Mouse (Mus musculus) liver, adult (tissue): ENCODE results near the gene Plpp1.

Source experiments
- GATA4 ChIP-seq: IDR thresholded peaks from 2 replicates; pipeline ENCODE4 v1.6.1; 2014; ENCODE audit warnings: mild to moderate bottlenecking, low read length; ENCODE audit not compliant: insufficient replicate concordance

The Plpp1 gene

DNA sequence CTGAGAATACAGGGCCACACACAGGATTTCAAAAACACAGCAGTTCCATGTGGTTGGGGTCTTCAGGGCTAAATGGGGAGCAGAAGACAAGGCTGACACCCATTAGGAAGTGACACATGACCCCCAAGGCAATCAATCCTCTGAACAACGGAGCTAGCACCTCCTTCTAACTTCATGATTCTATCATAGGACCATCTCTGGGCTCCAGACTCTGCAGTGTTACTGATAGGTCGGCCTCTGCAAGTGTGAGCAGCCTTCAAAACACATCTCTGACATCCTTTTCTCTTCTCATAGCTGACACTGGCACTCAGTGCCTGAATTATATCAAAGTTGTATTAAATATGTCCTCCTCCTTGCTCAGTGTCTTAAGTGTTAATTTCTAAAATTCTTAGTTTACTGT, 32.0 kb downstream of the Plpp1 start:
- no peak for TF ChIP-seq GATA4

- TF ChIP-seq GATA4 = no peak
Measured at GRCm38 (mm10) chr13:112833253-112833894, 32.8 kb downstream of the Plpp1 start.

DNA sequence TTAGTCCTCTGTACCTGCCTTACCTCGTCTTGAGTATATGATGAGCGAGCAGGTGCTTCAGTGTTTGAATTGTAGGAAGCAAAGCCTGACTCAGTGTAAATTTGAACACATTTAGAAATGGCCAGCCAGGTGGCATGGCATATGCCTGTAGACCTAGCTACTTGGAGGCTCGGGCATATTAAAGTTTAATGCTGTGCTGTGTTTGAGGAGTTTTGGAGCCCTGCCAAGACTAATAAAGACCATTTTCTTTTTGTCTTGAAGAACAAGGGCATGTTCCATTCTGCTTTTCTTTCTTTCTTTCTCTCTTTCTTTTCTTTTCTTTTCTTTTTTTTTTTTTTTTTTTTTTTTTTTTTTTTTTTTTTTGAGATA, 33.3 kb downstream of the Plpp1 start:
- TF ChIP-seq GATA4 = no peak

- TF ChIP-seq GATA4 = no peak
Measured at GRCm38 (mm10) chr13:112835113-112835512, 34.5 kb downstream of the Plpp1 start.

DNA sequence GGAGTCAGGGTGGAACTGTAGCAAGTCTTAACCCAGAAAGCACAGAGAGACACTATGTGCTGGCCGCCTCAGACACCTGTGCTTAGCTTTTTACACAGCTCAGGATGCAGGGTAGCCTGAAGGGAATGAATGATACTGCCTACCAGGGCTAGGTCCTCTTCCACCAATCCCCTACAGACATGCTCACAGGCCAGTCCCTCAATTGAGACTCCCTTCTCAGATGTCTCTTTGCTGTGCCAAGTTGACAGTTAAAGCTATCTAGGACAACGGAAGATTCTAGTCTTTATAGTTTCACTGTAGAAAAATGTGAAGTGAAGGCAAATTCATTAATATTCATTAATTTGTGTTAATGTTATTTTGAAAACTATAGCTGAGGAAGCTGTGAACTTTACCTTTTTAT, 36.4 kb downstream of the Plpp1 start:
- TF ChIP-seq GATA4 = no peak

DNA sequence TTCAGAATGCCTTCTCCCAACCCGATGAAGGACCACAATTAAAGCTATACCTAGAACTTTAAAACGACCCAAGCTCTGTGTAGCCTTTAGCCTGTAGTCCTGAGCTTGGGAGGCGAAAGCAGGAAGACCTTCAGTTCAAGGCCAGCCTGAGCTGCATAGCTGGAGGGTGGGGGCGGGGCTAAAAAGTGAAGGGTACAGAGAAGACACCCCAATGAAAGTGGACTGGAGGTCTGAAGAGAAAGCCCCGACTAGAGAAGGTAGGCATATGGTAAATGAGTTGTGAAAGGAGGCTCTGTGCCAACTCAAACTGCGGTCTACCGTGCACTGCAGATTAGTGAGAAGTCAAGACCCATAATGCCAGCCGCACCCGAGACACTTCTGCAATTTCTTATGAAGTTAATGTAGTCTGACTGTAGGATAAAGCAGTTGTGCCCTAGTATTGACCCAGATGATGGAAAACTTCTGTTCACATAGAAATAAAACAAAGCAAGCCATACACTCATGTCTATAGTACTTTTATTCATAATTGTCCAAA, 37.1 kb downstream of the Plpp1 start:
- no peak for TF ChIP-seq GATA4

- TF ChIP-seq GATA4 = no peak
Measured at GRCm38 (mm10) chr13:112838562-112839232, 38.1 kb downstream of the Plpp1 start.

GRCm38 (mm10) chr13:112840241-112841087, 39.9 kb downstream of the Plpp1 start:
- TF ChIP-seq GATA4 = no peak

GRCm38 (mm10) chr13:112845931-112846330, 45.3 kb downstream of the Plpp1 start:
- TF ChIP-seq GATA4 = no peak

- no peak for TF ChIP-seq GATA4
Measured at GRCm38 (mm10) chr13:112853710-112854316, 53.2 kb downstream of the Plpp1 start.

- no peak for TF ChIP-seq GATA4
Measured at GRCm38 (mm10) chr13:112854402-112854801, 53.8 kb downstream of the Plpp1 start.

DNA sequence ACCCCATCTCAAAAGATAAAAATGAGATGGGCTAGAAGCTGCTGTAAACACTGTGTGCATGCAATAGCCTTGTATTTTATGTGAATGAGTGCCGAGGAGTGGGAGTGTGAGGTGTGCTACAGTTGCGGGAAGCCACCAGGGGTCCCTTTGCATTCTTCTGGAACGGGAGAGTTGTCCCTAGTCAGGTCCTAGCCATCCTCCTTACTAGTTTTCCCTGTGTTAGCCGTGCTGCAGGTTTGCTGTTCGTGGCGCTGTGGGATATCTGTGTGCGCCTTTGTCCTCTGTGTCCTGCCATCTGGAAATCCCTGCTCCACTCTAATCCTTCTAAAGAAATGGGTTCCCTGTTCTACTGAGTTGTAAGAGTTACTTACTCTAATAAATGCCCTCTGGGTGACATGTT, 57.3 kb downstream of the Plpp1 start:
- no peak for TF ChIP-seq GATA4

- no peak for TF ChIP-seq GATA4
Measured at GRCm38 (mm10) chr13:112859574-112860134, 59.1 kb downstream of the Plpp1 start.

DNA sequence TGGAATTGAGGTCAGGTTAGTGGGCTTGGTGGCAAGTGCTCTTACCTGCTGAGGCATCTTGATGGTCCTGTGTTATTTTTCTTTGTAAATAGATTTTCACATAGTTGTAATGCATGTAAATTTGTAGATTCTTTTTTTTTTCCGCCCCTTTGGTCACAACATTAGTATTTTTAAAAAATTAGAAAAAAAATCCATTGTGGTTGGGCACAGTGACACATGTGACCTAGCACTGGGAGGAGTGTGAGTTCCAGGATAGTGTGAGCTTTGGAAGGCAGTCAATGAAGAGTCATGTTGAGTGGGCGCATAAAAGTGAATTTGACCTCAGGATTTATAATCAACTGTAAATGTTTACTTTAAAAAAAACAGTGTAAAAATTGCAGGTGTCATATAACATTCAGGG, 59.8 kb downstream of the Plpp1 start:
- TF ChIP-seq GATA4 = no peak

DNA sequence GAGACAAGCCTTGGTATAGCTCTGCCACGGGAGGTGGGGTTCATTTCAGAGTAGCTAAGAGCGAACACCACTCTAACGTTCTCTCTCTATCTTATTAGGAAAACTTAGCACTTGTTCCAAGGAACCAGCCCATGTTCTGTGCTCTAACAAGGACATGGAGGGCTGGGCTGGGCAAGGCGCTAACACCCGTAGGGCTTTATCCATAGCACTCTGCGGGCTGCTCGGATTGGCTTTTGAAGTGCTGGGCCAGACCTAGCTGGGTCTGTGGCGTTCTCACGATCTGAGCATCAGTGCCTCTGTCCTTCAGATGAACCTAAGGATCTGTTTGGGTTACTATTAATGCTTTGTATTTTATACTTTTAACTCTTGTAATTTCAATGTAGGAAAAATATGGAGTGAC, 60.3 kb downstream of the Plpp1 start:
- TF ChIP-seq GATA4 = no peak
